Mouse (Mus musculus): ENCODE data around the gene Begain.

DNA sequence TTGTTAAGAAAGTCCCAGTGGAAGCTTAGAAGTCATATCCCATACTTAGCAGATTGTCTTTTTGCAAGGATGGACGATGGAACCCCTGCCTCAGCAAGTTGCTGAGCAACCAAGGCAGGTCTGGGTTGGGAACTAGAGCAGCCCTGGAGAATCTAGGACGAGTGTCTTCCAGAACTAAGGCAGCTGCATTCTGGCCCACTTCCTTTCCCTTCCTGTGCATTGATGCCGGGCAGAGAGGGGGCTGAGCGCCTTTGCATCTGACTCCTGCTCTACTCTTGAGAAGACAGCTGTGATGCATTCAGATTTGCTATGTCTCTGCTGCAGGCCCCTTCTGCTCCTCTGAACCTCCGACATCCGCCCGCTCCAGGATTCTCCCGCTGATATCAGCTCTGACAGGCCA, 70.8 kb downstream of the Begain start:
- no peak for TF ChIP-seq CTCF (IDR thresholded peaks at IDR 0.05; ENCODE audit: borderline replicate concordance, extremely low read depth, insufficient read depth, insufficient read length)
- TF ChIP-seq POLR2A (IDR thresholded peaks at IDR 0.05; ENCODE audit: borderline replicate concordance, extremely low read depth, insufficient read depth, insufficient read length, poor library complexity, severe bottlenecking) = no peak
